Mouse (Mus musculus) myocyte (in vitro differentiated cells): ENCODE measurements around the gene Dcaf11.

Experiments
- CEBPB ChIP-seq: IDR thresholded peaks from 2 replicates; pipeline ENCODE4 v1.6.1; 2011; ENCODE audit warnings: mild to moderate bottlenecking, moderate library complexity; ENCODE audit not compliant: poor library complexity, insufficient read depth, severe bottlenecking
- E2F4 ChIP-seq: IDR thresholded peaks from one replicate; pipeline ENCODE4 v1.6.1; 2011; ENCODE audit warnings: mild to moderate bottlenecking, control low read depth, moderate library complexity; ENCODE audit not compliant: insufficient read depth
- MAX ChIP-seq: IDR thresholded peaks from one replicate; pipeline ENCODE4 v1.6.1; 2011; ENCODE audit warnings: low read depth, mild to moderate bottlenecking, control low read depth
- MYOG ChIP-seq, 3 experiments: IDR thresholded peaks; one replicate each; pipeline ENCODE4 v1.6.1; 2011; ENCODE audit warnings: control low read depth in 2 of 3, low read depth in 2 of 3, mild to moderate bottlenecking in 2 of 3; ENCODE audit not compliant: insufficient read length in 2 of 3, control insufficient read depth in 1 of 3, insufficient read depth in 1 of 3
- POLR2A ChIP-seq: IDR thresholded peaks from one replicate; pipeline ENCODE4 v1.6.1; 2011; ENCODE audit warnings: low read depth, mild to moderate bottlenecking, control low read depth, moderate library complexity; ENCODE audit not compliant: insufficient read length
- POLR2AphosphoS2 ChIP-seq: IDR thresholded peaks from one replicate; pipeline ENCODE4 v1.6.1; 2011; ENCODE audit warnings: low read depth, control low read depth; ENCODE audit not compliant: insufficient read length
- REST ChIP-seq: IDR thresholded peaks from one replicate; pipeline ENCODE4 v1.6.1; 2011; ENCODE audit warnings: mild to moderate bottlenecking, control low read depth, moderate library complexity; ENCODE audit not compliant: insufficient read depth, insufficient read length
- USF1 ChIP-seq: IDR thresholded peaks from one replicate; pipeline ENCODE4 v1.6.1; 2011; ENCODE audit warnings: low read depth, mild to moderate bottlenecking, control low read depth, moderate library complexity

- TF ChIP-seq USF1 (no peak), MYOG (IDR thresholded peaks at IDR 0.05; ENCODE audit: control insufficient read depth in 1 of 3, insufficient read depth in 1 of 3, insufficient read length in 2 of 3, low read depth in 2 of 3) (no peak), POLR2A (no peak), CEBPB (no peak), REST (no peak), POLR2AphosphoS2 (no peak), MAX (no peak), E2F4 (no peak)
Measured at GRCm38 (mm10) chr14:55520451-55521361, 39.1 kb upstream of the Dcaf11 start.
